Mouse (Mus musculus): ENCODE measurements around the gene 3100002H09Rik. TPM values are rescaled to one million over a fixed set of nuclear protein-coding genes. Genes with fewer than 3 reads are reported as not detected.

3100002H09Rik gene
- total and polyA plus RNA-seq, 3 experiments: 0.27 TPM; not detected in 2

DNA sequence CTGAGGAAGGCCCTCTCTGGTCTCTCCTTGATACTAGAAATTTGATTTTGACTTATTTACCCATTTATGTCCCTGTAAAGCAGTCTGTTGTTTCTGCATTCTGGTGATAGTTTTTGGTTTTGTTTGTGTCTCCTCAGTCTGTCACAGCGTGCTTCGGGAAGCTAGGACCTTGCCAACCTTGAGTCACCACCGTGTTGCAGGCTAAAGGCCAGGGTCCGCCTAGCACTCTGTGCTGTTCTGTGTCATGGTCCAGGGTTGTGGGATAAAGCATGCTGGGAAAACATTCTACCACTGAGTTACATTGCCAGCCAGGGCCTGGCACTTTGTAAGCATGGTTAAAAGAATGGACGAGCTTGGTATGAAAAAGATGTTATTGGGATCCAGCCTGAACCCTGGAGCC lies 12.0 kb upstream of the 3100002H09Rik start:
- H3K4me3 ChIP-seq (ENCODE audit: low read depth, low read length): no peak overlapping the region
- ATAC-seq (ENCODE audit: extremely low read depth, insufficient number of reproducible peaks, low FRiP score, poor library complexity, severe bottlenecking) (no peak), DNase-seq (ENCODE audit: low spot score) (no peak)
- H3K9me3 ChIP-seq (replicated peaks): no peaks in the 10 kb centered on the region
- peaks cover 3% of the 10 kb centered on the region; the same call in 1 of the 2 replicates for H3K4me1 ChIP-seq (ENCODE audit: insufficient read depth, low read depth, low read length)
- TF ChIP-seq POLR2AphosphoS5 (IDR thresholded peaks at IDR 0.05; ENCODE audit: insufficient replicate concordance, low read depth, low read length) (no peak), GATA1 (IDR thresholded peaks at IDR 0.05; ENCODE audit: borderline replicate concordance, low read length) (no peak), TAL1 (conservative IDR thresholded peaks at IDR 0.05; ENCODE audit: low read depth, low read length) (no peak), CTCF (IDR thresholded peaks at IDR 0.05; ENCODE audit: low read depth, low read length) (no peak), GATA2 (IDR thresholded peaks at IDR 0.05; ENCODE audit: borderline replicate concordance, low read depth, low read length) (no peak)
- peaks cover 22% of the 10 kb centered on the region for H3K27me3 ChIP-seq (ENCODE audit: insufficient read depth, low read length)
- no peaks in the 10 kb centered on the region for H3K36me3 ChIP-seq (replicated peaks)

DNA sequence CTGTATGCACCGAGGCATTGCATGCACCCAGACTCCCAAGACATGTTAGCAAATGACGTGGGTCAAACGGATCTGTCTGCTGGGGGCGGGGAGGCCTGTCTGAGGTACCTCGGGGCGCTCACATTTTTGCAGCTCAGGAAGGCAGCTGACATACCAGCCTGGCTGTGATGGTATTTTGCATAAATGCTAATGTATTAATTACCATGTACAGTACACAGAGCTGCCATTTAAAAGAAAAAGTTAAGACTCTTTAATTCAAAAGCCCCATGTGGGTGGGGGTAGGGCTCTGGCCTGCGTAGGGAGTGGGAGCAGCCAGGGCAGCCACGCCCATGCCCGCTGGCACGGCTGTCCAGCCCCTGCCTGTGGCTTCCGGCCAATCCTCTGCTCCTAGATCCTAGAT lies 10.8 kb upstream of the 3100002H09Rik start:
- no peaks in the 10 kb centered on the region for H3K36me3 ChIP-seq (replicated peaks)
- H3K4me1 ChIP-seq (ENCODE audit: insufficient read depth, low read depth, low read length): peaks cover 3% of the 10 kb centered on the region; the same call in 1 of the 2 replicates
- H3K27me3 ChIP-seq (ENCODE audit: insufficient read depth, low read length): peaks cover 26% of the 10 kb centered on the region
- H3K4me3 ChIP-seq (ENCODE audit: low read depth, low read length): no peak overlapping the region
- no peak for TF ChIP-seq GATA2 (IDR thresholded peaks at IDR 0.05; ENCODE audit: borderline replicate concordance, low read depth, low read length)
- no peak for TF ChIP-seq POLR2AphosphoS5 (IDR thresholded peaks at IDR 0.05; ENCODE audit: insufficient replicate concordance, low read depth, low read length)
- TF ChIP-seq CTCF (IDR thresholded peaks at IDR 0.05; ENCODE audit: low read depth, low read length): no peak
- TF ChIP-seq TAL1 (conservative IDR thresholded peaks at IDR 0.05; ENCODE audit: low read depth, low read length): no peak
- no peak for TF ChIP-seq GATA1 (IDR thresholded peaks at IDR 0.05; ENCODE audit: borderline replicate concordance, low read length)
- no peak for DNase-seq (ENCODE audit: low spot score)
- no peak for ATAC-seq (ENCODE audit: extremely low read depth, insufficient number of reproducible peaks, low FRiP score, poor library complexity, severe bottlenecking)
- H3K9me3 ChIP-seq (replicated peaks): no peaks in the 10 kb centered on the region

DNA sequence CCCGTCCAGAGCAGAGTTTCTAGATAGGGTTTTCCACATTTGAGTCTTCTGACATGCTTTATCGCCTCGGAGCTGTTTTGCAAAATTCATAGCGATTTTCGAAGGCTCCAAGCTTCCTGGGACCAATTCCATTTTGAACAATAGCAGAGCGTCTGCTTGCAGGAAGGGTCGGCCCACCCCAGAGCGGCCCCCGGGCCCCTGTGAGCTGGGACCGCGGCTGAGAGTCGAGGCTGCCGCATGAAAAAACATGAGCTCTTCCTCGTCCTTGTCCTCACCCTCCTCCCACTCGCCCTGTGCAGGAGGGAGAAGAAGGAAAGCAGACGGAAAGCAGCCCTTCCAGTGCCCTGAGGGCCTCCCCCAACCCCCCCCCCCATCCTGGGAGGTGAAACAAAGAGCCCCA lies 8.0 kb upstream of the 3100002H09Rik start:
- Histone ChIP-seq H3K9me3 (replicated peaks) (no peaks in the 10 kb centered on the region), H3K4me3 (ENCODE audit: low read depth, low read length) (no peak overlapping the region), H3K4me1 (ENCODE audit: insufficient read depth, low read depth, low read length) (peaks cover 3% of the 10 kb centered on the region; the same call in 1 of the 2 replicates), H3K27me3 (ENCODE audit: insufficient read depth, low read length) (peaks cover 33% of the 10 kb centered on the region), H3K36me3 (replicated peaks) (no peaks in the 10 kb centered on the region)
- TF ChIP-seq GATA1 (IDR thresholded peaks at IDR 0.05; ENCODE audit: borderline replicate concordance, low read length) (no peak), CTCF (IDR thresholded peaks at IDR 0.05; ENCODE audit: low read depth, low read length) (no peak), GATA2 (IDR thresholded peaks at IDR 0.05; ENCODE audit: borderline replicate concordance, low read depth, low read length) (no peak), POLR2AphosphoS5 (IDR thresholded peaks at IDR 0.05; ENCODE audit: insufficient replicate concordance, low read depth, low read length) (no peak), TAL1 (conservative IDR thresholded peaks at IDR 0.05; ENCODE audit: low read depth, low read length) (no peak)
- DNase-seq (ENCODE audit: low spot score) (no peak), ATAC-seq (ENCODE audit: extremely low read depth, insufficient number of reproducible peaks, low FRiP score, poor library complexity, severe bottlenecking) (no peak)

DNA sequence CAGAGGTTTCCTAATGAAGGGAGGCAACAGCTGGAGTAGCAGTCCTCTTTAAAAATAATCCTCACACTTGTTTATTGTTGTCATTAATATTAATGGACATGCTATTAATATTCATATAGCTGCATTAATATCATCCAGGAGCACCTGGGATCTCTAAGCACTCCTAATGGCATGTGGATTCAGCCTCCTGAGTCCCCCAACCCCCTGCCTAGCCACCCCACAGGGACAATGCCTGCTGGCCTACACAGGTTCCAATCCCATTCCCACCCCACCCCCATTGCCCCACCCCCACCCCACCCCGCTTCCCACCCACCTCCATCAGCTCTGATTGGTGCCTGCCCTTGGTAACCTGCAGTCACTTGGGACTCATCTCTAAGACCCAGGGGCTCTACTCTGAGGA lies 6.0 kb upstream of the 3100002H09Rik start:
- no peak for TF ChIP-seq GATA1 (IDR thresholded peaks at IDR 0.05; ENCODE audit: borderline replicate concordance, low read length)
- Histone ChIP-seq H3K27me3 (ENCODE audit: insufficient read depth, low read length) (peaks cover 38% of the 10 kb centered on the region), H3K9me3 (replicated peaks) (no peaks in the 10 kb centered on the region), H3K36me3 (replicated peaks) (no peaks in the 10 kb centered on the region), H3K4me3 (ENCODE audit: low read depth, low read length) (no peak overlapping the region), H3K4me1 (ENCODE audit: insufficient read depth, low read depth, low read length) (peaks cover 9% of the 10 kb centered on the region)
- DNase-seq (ENCODE audit: low spot score) (no peak), ATAC-seq (ENCODE audit: extremely low read depth, insufficient number of reproducible peaks, low FRiP score, poor library complexity, severe bottlenecking) (no peak)

DNA sequence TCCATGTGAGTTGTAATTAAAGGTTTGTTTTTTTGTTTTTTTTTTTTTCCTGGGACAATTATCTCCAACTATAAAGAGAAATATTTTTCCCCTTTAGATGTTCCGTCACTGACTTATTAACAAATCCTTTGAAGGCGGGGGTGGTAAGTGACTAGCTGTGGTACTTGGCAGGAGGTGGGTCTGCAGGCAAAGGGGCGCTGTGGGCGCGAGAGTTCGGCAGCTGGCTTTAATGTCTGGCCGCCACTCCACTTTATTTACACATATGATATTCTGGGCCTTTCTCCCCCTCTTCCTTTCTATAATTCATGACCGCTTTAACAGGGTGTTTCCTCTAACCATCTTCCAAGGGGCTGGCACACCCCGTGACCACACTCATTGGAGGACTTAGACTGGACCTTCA lies 5.4 kb upstream of the 3100002H09Rik start:
- H3K27me3 ChIP-seq (ENCODE audit: insufficient read depth, low read length): peaks cover 36% of the 10 kb centered on the region
- ATAC-seq (ENCODE audit: extremely low read depth, insufficient number of reproducible peaks, low FRiP score, poor library complexity, severe bottlenecking) (no peak), DNase-seq (ENCODE audit: low spot score) (no peak)

DNA sequence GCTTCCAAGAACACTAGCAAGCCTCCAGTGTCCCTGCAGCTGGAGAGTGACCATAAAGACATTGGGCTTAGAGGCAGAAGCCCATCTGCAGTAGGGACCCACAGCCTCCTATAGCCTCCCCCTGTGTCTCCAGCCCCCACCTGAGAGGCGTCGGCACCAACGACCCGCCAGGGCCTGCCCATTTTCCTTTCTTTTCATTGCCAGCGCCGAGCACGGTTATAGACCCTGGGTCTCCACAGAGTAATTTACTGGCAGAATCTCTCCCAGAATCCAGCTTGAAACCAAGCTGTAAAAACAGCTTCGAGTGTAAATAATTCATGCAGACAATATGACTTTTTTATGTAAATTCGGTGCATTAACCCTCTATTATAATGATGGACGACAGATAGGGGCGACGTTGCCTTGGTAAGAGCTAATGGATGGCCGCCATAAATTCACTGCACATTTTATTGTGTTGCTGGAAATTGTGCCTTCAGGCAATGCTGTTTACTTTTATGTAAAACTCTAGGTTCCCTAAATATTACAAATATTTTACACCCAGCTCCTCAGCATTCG lies 4.9 kb upstream of the 3100002H09Rik start:
- no peak for TF ChIP-seq GATA2 (IDR thresholded peaks at IDR 0.05; ENCODE audit: borderline replicate concordance, low read depth, low read length)
- TF ChIP-seq POLR2AphosphoS5 (IDR thresholded peaks at IDR 0.05; ENCODE audit: insufficient replicate concordance, low read depth, low read length): no peak
- no peak for TF ChIP-seq GATA1 (IDR thresholded peaks at IDR 0.05; ENCODE audit: borderline replicate concordance, low read length)
- no peak for TF ChIP-seq TAL1 (conservative IDR thresholded peaks at IDR 0.05; ENCODE audit: low read depth, low read length)
- TF ChIP-seq CTCF (IDR thresholded peaks at IDR 0.05; ENCODE audit: low read depth, low read length): no peak
- peaks cover 36% of the 10 kb centered on the region for H3K27me3 ChIP-seq (ENCODE audit: insufficient read depth, low read length)
- ATAC-seq (ENCODE audit: extremely low read depth, insufficient number of reproducible peaks, low FRiP score, poor library complexity, severe bottlenecking): no peak

More for the DNA sequence above, 5.4 kb upstream of the 3100002H09Rik start:
- no peaks in the 10 kb centered on the region for H3K9me3 ChIP-seq (replicated peaks)
- no peak for TF ChIP-seq GATA2 (IDR thresholded peaks at IDR 0.05; ENCODE audit: borderline replicate concordance, low read depth, low read length)
- no peak for TF ChIP-seq TAL1 (conservative IDR thresholded peaks at IDR 0.05; ENCODE audit: low read depth, low read length)
- no peak for TF ChIP-seq POLR2AphosphoS5 (IDR thresholded peaks at IDR 0.05; ENCODE audit: insufficient replicate concordance, low read depth, low read length)
- TF ChIP-seq GATA1 (IDR thresholded peaks at IDR 0.05; ENCODE audit: borderline replicate concordance, low read length): no peak
- TF ChIP-seq CTCF (IDR thresholded peaks at IDR 0.05; ENCODE audit: low read depth, low read length): no peak
- H3K36me3 ChIP-seq (replicated peaks): no peaks in the 10 kb centered on the region
- H3K4me1 ChIP-seq (ENCODE audit: insufficient read depth, low read depth, low read length): peaks cover 11% of the 10 kb centered on the region
- no peak overlapping the region for H3K4me3 ChIP-seq (ENCODE audit: low read depth, low read length)

More for the DNA sequence above, 4.9 kb upstream of the 3100002H09Rik start:
- peaks cover 11% of the 10 kb centered on the region for H3K4me1 ChIP-seq (ENCODE audit: insufficient read depth, low read depth, low read length)
- H3K4me3 ChIP-seq (ENCODE audit: low read depth, low read length): no peak overlapping the region
- no peak for DNase-seq (ENCODE audit: low spot score)
- no peaks in the 10 kb centered on the region for H3K9me3 ChIP-seq (replicated peaks)
- no peaks in the 10 kb centered on the region for H3K36me3 ChIP-seq (replicated peaks)
